Mouse (Mus musculus) activated CD4-positive, CD25-positive, alpha-beta regulatory T cell (primary cell): ENCODE results near the gene Pln. TPM values are rescaled to one million over a fixed set of nuclear protein-coding genes. Genes with fewer than 3 reads are reported as not detected.

Experiments used
- polyA plus RNA-seq, 2 experiments: library from polyadenylated mRNA; unstranded; fragments of 100-300 nt; shearing (Covaris generic); gene quantifications; one replicate each; pipeline ENCODE4 v1.2.1; 2017

The Pln gene
- 1 to 10 TPM; 2.6 to 4.9 TPM for polyA plus RNA-seq

DNA sequence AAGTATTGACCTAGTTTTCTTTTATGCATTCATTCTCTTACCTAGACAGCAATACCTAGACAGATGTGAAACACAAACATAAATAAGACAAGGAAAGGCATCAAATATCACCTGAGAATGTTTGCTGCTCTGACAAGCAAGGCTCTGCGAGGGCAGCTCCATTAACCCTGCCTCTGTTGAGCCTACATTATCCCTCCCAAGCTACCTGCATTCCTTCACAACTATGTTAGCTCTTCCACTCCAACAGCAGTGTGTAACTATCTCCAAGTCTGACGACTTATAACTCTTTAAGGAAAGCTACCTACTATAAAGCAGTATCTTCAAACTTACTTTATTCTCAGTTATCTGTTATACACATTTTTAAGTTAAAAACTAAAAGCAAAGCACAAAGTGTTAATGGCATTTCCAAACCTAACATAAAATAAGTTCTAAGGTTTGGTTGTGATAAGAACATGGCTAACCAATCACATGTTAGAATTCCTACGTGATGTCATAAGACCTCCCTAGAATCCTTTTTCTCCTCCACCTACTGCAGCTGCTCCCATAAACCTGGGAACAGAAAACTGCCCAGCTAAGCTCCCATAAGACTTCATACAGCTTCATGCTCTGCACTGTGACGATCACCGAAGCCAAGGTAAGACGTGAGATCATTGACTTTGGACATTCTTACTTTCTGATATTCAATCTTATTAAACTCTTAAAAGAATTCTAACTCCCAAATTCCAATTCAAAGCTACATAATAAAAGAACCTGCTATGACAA, at the start of gene Pln:
Gene Pln (plus strand): TSS at position 506 of the 762 bp plus-strand sequence.

DNA sequence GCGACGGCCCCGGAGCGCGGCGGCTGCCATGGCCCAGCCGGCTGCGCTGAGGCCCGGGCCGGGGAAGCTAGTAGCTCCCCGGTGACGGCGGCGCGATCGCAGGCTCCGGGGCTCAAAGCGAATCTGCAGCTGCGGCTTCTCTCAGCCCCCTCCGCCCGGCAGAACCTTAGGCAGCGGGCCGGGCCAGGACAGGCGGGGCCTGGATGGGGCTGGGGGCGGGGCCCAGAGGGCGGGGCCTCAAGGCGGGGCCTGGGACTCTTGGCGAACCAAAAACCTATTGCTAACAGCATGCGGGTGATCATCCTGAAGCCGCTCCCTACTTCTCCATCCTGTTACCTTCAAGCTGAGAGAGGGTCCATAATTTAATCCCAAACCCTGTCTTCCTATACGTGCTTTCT, 42.2 kb downstream of the Pln start, which contains the start of gene Cep85l:
Gene Cep85l (minus strand): TSS at position 239 of the 398 bp plus-strand sequence.

Other genes starting within 250 kb of the Pln start
- 10 to 100 TPM; 14.8 to 16.1 TPM for gene Cep85l, start 42.3 kb downstream of the Pln start, polyA plus RNA-seq